Mouse (Mus musculus) thymus, adult 2 months (tissue): ENCODE results near the gene Slc19a1. TPM values are rescaled to one million over a fixed set of nuclear protein-coding genes. Genes with fewer than 3 reads are reported as not detected.

Source experiments
- DNase-seq: peaks from one replicate; pipeline ENCODE4 v3.0.0; 2021
- H3K27ac ChIP-seq: fragments of 200-500 bp; 2 replicates; pipeline ENCODE4 v1.5.1; 2012; ENCODE audit warnings: low read length, control low read depth; ENCODE audit not compliant: control insufficient read depth, insufficient read depth
- H3K27me3 ChIP-seq: fragments of 200-500 bp; 2 replicates; pipeline ENCODE4 v1.6.1; 2012; ENCODE audit warnings: mild to moderate bottlenecking, low read length, moderate library complexity, mixed read lengths; ENCODE audit not compliant: control insufficient read depth, insufficient read depth
- H3K36me3 ChIP-seq: fragments of 200-500 bp; 2 replicates; pipeline ENCODE4 v1.6.1; 2012; ENCODE audit warnings: mild to moderate bottlenecking, low read length, moderate library complexity; ENCODE audit not compliant: control insufficient read depth, insufficient read depth
- H3K4me1 ChIP-seq: fragments of 200-500 bp; replicated peaks from 2 replicates; pipeline ENCODE4 v1.6.1; 2012; ENCODE audit warnings: low read length; ENCODE audit not compliant: control insufficient read depth, insufficient read depth
- H3K4me3 ChIP-seq: fragments of 200-500 bp; 2 replicates; pipeline ENCODE4 v1.5.1; 2012; ENCODE audit warnings: mild to moderate bottlenecking, low read length, control low read depth, moderate library complexity; ENCODE audit not compliant: control insufficient read depth, insufficient read depth
- CTCF ChIP-seq: fragments of 200-500 bp; IDR thresholded peaks from 2 replicates; pipeline ENCODE4 v1.5.1; 2012; ENCODE audit warnings: mild to moderate bottlenecking, control low read depth, low read length, moderate library complexity, borderline replicate concordance; ENCODE audit not compliant: control insufficient read depth, poor library complexity, insufficient read depth; ENCODE audit errors: extremely low read depth
- POLR2A ChIP-seq: fragments of 200-500 bp; IDR thresholded peaks from 2 replicates; pipeline ENCODE4 v1.6.1; 2012; ENCODE audit warnings: mild to moderate bottlenecking, low read length, control low read depth, moderate library complexity; ENCODE audit not compliant: control insufficient read depth, poor library complexity, insufficient read depth; ENCODE audit errors: extremely low read depth
- WGBS: fragments of 180-500 bp; shearing (Covaris S2); methylation state at CpG from one replicate; pipeline ENCODE4 v1.1.7; 2018; 5-methylcytosine and 5-hydroxymethylcytosine counted together
- polyA plus RNA-seq: library from polyadenylated mRNA; depleted of rRNA; stranded (reverse); fragments of >200 nt; gene quantifications from 2 replicates; pipeline ENCODE4 v1.2.3, GENCODE M21; 2012

Slc19a1 gene
- polyA plus RNA-seq, 1 experiment, result 110 TPM

DNA sequence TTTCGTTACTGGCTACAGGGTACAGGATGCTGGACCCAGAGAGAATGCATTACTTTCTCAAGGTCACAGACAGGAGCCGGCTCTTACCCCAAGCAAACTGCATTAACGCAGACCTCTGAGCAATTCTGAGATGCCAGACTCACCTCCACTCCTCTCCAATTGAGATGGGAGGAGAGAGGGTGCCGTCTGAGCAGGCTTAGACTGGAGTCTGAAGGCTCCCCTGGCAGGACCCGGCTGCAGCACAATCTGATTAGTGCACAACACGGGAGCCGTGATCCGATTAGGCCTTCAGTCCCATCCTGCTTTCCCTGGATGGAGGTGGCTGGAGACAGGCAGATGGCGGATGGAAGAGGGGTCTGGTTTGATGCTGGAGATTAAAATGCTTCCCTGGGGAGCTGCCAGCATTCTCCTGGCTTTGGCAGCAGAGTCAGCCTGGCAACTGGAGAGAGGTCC lies 23.9 kb upstream of the Slc19a1 start:
- Histone ChIP-seq H3K27ac (no peak overlapping the region), H3K4me1 (no peaks in the 10 kb centered on the region)
- 82% methylated on average over 9 of the region's 9 CpGs for WGBS

DNA sequence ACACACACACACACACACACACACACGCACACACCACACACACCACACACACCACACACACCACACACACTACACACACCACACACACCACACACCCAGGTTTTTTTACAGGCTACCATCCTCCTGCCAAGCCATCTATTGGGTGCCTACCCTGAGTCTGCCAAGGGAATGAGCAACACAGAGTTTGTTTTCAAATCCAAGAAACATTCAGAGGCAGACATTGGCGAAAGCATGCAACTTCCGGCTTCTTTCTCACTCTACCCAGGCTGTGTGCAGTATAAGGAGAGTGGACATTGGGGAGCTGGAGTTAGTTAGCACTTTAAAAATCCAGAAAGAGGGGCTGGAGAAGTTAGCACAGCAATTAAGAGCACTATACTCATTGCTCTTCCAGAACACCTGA lies 23.3 kb upstream of the Slc19a1 start:
- DNase-seq, result no peak
- Histone ChIP-seq H3K4me1 (no peaks in the 10 kb centered on the region), H3K27ac (no peak overlapping the region), H3K36me3 (no peaks in the 10 kb centered on the region), H3K27me3 (no peaks in the 10 kb centered on the region), H3K4me3 (no peak overlapping the region)
- TF ChIP-seq CTCF, result no peak
- no peak for TF ChIP-seq POLR2A
- WGBS, result 94% methylated on average over 2 of the region's 3 CpGs

More for the DNA sequence above, 23.9 kb upstream of the Slc19a1 start:
- no peaks in the 10 kb centered on the region for H3K27me3 ChIP-seq
- DNase-seq, result no peak
- no peak overlapping the region for H3K4me3 ChIP-seq
- H3K36me3 ChIP-seq, result no peaks in the 10 kb centered on the region
- TF ChIP-seq CTCF, result no peak
- TF ChIP-seq POLR2A, result no peak

DNA sequence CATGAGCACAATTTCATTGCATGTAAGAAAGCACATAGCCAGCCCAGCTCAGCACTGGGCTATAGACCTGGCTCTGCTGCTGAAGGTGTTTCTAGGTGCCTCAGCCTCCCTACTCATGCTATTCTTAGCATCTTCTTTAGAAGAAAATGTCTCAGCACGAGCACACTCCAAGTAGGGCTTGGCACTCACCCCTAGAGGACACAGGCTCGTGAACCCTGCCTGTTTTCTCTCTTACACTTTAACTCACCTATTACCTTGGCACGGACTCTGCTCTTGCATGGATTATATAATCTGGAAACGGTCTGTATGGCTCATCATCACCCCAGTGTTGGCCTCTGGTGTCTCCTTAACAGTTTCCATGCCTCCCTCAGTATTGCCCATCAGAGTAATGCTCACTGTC lies 20.4 kb upstream of the Slc19a1 start:
- no peaks in the 10 kb centered on the region for H3K36me3 ChIP-seq
- no peaks in the 10 kb centered on the region for H3K4me1 ChIP-seq
- TF ChIP-seq CTCF (no peak), POLR2A (no peak)
- H3K27ac ChIP-seq, result no peak overlapping the region
- WGBS, result 82% methylated on average over 4 of the region's 4 CpGs
- DNase-seq, result no peak
- no peak overlapping the region for H3K4me3 ChIP-seq
- H3K27me3 ChIP-seq, result no peaks in the 10 kb centered on the region

DNA sequence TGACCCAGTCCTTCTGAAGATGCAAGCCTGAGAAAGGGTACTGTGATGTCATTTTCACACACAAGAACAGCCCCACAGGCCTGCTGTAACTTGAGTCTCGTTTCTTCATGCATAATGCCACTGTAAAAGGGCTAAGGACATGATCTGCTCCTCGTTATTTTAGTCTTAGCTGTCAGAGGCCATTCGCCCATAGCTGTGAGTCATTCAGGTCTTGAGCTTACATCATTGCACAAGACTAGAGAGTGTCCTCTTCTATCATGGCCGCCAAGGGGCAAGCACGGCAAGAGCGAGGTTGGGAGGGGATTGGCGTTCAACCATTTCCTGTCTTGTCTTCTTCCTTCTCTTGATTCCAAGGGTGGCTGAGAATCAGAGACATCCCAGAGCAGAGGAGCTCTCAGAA lies 16.0 kb upstream of the Slc19a1 start:
- no peak for TF ChIP-seq POLR2A
- no peak for TF ChIP-seq CTCF
- 90% methylated on average over 7 of the region's 7 CpGs for WGBS
- no peak overlapping the region for H3K27ac ChIP-seq
- no peaks in the 10 kb centered on the region for H3K27me3 ChIP-seq
- no peak overlapping the region for H3K4me3 ChIP-seq
- DNase-seq, result no peak
- no peaks in the 10 kb centered on the region for H3K4me1 ChIP-seq
- H3K36me3 ChIP-seq, result no peaks in the 10 kb centered on the region

DNA sequence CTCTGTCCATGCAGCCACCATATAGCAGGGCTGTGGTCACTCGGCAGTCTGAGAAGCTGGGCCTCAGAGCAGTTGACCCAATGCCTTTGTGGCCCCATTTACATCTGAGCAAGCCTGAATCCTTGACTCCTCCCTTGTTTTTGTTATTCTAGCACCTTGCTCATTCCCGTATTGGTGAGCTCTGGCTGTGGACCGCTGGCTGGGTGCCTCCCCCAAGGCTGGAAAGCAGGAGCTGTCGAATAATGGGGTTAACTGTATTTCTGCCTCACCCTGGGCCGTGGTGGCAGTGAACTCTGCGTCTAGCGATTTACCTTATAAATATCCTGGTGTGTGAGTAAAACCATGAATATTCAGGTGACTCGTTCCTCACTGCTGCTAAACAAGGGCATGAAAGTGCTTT lies 15.5 kb upstream of the Slc19a1 start:
- no peak for DNase-seq
- no peaks in the 10 kb centered on the region for H3K36me3 ChIP-seq
- no peaks in the 10 kb centered on the region for H3K27me3 ChIP-seq
- H3K4me1 ChIP-seq, result peaks cover under 1% of the 10 kb centered on the region; the same call in 1 of the 2 replicates
- TF ChIP-seq CTCF, result no peak
- no peak for TF ChIP-seq POLR2A
- H3K27ac ChIP-seq, result no peak overlapping the region
- 84% methylated on average over 8 of the region's 8 CpGs for WGBS
- H3K4me3 ChIP-seq, result no peak overlapping the region

DNA sequence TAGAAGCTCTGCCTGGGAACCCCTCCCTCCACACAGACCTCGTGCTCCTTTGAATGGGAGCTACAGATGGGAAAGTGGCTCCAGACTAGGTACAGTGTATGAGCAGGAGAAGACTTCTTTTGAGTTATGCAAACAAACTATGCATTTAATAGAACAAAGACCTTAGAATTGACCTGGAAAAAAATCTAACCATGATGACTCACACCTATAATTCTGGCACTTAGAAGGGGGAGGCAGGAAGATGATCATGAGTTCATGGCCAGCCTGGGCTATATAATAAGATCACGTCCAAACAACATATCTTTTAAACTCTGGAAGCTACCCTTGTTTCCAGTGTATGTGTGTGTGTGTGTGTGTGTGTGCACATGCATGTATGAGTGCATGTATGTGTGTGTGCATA lies 15.0 kb upstream of the Slc19a1 start:
- no peak for DNase-seq
- no peak overlapping the region for H3K27ac ChIP-seq
- no peak overlapping the region for H3K4me3 ChIP-seq
- H3K27me3 ChIP-seq, result no peaks in the 10 kb centered on the region
- no peaks in the 10 kb centered on the region for H3K36me3 ChIP-seq
- 83% methylated on average over 2 of the region's 2 CpGs for WGBS
- H3K4me1 ChIP-seq, result peaks cover 3% of the 10 kb centered on the region; the same call in 1 of the 2 replicates
- TF ChIP-seq POLR2A (no peak), CTCF (no peak)

DNA sequence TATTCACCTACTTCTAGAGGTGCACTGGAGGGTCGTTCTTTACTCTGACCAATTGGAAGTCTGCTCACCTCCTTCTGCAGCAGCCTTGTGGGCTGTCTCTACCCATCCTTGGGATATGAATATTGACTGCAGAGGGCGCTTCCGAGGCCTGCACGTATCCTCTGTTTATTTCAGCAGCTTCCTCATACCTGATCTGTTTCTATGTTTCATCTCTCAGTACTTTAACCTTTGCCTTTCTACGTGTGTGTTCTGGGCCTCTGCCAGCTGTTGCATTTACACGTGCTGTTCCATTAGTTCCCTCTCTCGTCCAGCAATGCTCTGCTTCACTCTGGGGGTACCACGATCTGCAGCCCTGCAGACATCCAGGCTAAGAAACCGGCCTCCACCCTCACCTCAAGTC lies 14.4 kb upstream of the Slc19a1 start:
- peaks cover 3% of the 10 kb centered on the region; the same call in 1 of the 2 replicates for H3K4me1 ChIP-seq
- TF ChIP-seq POLR2A (no peak), CTCF (no peak)

More for the DNA sequence above, 14.4 kb upstream of the Slc19a1 start:
- Histone ChIP-seq H3K4me3 (no peak overlapping the region), H3K27me3 (no peaks in the 10 kb centered on the region), H3K27ac (no peak overlapping the region), H3K36me3 (no peaks in the 10 kb centered on the region)
- DNase-seq, result no peak
- 82% methylated on average over 9 of the region's 9 CpGs for WGBS
